Mouse (Mus musculus) frontal cortex, adult 2 months (tissue): Measurements from ENCODE around the gene Shld2. TPM values are rescaled to one million over a fixed set of nuclear protein-coding genes. Genes with fewer than 3 reads are reported as not detected.

Source experiments
- DNase-seq, 2 experiments: peaks; one replicate each; pipeline ENCODE4 v3.0.0; 2022; ENCODE audit warnings: low spot score in 1 of 2; ENCODE audit errors: extremely low spot score in 1 of 2
- polyA plus RNA-seq: library from polyadenylated mRNA; depleted of rRNA; stranded (reverse); fragments of >200 nt; gene quantifications from 2 replicates; pipeline ENCODE4 v1.2.3, GENCODE M21; 2012

Shld2 gene
- polyA plus RNA-seq, 1 experiment = 4.7 TPM

DNA sequence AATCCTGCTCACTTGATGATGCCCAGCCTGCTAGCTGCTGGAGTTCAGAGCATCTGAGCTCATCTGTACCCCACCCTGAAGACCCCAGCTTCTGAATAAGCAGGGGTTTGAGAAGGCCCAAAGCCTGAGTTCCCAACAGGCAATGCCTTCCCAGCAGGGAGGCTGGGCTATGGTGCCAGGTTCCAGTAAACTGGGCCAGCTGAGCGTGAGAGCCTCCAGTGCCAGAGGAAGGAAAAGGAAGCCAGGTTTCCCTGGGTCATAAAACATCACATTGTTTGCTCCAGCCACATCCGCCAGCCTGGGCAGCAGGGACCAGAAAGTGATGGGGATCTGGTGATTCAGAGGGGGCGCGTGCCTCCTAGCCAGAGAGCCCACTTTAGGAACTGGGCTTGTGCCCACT, 83.7 kb downstream of the Shld2 start:
- DNase-seq = peak in 1 of 2 experiments; percentile 17

DNA sequence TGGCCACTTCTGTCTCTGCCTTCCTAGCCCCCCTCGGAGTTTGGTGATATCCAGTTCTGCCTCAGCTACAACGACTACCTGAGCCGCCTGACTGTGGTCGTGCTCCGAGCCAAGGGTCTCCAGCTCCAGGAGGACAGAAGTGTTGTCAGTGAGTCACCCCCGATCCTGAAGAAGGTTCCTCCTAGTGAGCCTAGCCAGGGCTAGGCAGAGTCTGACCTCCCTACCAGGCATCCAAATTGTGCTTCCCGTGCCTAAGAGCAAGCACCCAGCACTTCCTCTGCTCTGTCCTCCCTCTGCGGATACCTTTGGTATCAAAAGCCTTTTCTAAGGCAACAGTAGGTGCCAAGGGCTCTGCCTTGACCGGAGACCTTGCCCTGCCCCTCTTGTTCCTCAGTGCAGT, 84.3 kb downstream of the Shld2 start:
- no peak for DNase-seq

DNA sequence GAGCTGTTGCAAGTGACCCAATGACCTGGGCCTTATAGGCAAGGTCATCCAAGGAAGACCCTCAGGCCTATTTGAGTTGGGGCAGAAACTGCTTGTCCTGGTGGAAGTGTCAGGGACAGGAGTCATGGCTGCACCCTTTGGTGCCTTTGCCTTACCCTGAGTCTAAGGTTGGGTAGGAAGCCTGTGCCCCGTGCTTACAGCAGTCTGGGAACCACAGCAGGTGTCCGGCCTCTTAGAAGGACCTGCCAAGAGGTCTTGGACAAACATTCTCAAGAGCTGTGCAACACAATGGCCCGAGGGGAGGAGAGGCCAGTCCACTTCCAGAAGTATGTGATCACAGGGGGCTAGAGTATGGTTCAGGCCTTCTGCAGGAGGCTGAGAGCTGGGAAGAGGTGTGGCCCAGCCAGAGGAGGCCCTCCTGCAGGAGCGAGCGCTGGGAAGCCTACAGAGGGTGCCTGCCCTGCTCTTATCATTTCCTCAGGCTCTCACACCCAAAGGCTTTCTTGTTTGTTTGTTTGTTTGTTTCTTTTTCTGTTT, 86.9 kb downstream of the Shld2 start:
- no peak for DNase-seq

DNA sequence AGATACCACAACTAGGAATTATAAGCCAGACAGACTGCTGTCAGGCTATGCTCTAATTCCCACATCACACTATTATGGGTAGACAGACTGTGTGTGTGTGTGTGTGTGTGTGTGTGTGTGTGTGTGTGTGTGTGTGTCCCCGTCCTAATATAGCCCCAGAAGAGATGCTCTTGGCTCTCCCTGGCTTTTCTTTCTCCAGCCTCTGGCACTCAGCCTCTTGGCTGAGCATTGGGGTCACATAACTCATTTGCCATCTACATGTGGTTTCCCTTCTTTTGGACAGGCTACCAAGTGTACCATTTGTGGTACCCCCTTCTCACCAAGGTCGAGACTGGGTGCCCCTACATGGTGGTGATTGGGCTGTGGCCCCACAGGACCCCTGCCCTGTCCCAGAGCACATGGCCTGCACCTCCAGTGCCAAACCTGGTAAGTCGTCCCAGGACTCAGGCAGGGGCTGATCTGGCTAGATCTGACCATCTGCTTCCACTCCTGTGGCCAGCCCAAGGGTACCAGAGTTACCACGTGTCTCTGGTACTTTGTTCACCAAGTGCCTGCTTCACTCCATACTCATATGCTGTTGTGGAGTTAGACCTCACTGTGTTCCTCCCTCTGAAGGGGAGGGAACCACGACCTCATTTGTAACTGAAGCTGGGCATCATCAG, 88.7 kb downstream of the Shld2 start:
- DNase-seq = no peak

DNA sequence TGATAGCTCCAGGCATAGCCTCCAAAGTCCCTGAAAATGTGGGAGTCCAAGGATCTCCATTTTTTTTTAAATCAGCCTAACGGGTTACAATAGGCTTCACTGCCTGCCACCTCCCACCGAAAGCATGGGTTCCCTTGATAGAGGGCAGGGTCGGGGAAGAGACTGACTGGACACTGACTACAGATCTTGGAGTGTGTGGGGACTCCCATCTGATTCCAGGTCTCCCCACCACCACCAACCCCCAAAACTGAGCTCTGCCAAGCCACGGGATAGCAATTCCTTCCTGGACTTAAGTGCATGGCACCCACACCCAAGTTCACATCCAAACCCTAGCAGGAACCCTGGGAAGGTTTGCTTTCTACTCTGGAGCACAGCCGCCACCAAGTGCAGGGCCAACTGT, 89.9 kb downstream of the Shld2 start:
- DNase-seq = no peak

DNA sequence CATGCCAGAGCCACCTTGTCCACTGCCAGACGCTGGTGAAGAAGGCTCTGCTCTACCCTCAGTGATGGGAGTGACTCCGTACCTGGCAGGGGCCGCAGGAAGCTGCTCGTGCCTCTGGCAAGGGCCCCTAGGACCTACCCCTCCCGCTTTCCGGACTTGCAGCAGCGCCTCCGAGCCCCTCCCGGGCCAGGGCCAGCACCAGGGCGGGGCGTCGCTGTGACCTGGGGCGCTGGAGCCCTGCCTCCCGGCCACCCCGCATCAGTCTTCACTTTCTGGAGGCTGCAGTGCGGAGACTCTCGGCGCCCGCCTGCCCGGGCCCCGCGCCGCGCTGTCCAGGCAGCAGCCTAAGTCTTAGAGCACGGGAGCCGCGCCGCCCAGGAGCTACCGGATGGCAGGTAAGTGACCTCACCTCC, 90.5 kb downstream of the Shld2 start:
- no peak for DNase-seq

DNA sequence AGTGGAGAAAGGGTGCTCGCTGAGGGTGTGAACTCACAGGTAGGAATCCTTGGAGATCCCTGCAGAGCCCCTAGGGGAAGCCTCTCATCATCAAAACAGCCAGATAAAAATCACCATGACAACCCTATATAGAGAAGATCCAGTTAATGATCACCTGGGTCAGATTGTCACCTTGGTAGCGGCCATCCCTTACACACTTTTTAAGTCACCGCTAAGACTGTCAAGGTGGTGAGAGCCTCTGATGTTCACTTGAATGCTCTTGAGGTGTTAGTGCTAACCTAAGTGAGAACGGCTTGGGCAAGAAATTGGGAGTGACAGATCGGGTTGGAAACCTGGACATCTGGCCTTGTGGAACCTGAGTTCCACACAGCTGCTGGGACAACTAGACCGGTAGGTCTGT, 91.0 kb downstream of the Shld2 start, which contains the start of gene Syt15:
Gene Syt15 (plus strand): TSS at position 301 of the 400 bp plus-strand sequence.
- no peak for DNase-seq

DNA sequence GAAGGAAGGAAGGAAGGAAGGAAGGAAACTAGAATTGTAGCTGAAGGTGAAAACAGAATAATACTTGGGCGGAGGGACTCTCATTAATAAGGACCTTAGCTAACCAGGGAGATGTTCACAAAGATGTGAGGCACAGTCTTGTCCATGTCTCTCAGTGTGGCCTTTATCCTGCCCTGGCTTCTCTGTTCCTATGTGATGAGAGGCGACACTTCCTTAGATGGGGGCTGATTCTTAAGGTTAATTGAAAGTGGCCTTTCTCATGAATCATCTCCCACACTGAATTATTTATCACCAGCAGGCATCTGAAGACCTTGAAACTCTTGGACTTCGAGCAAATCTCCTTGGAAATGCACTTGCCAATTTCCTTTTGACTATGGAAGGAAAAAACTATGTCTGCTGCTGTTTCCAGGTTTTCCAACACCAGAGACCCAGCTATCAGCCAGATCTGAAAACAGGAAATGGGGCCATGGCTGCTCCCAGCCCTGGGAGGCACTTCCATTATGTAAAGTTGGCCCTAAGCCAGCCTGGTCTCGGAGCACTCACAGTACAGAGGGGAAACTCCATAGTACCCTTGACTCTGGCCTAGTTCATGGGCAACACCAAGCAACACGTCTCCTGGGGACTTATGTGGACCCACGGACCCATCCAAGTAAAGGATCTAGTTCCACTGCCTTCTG, 94.7 kb downstream of the Shld2 start:
- no peak for DNase-seq

DNA sequence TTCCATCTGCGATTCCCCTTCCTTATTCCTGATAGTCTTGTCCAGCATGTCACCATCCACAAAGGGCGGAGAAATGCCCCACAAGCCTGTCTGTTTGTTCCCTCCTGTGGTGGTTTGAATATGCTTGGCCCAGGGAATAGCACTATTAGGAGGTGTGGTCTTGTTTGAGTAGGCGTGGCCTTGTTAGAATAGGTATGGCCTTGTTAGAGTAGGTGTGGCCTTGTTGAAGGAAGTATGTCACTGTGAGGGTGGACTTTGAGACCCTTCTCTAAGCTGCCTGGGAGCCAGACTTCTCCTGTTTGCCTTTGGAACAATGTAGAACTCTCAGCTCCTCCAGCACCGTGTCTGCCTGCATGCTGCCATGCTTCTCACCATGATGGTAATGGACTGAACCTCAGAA, 100.4 kb downstream of the Shld2 start:
- DNase-seq = no peak

DNA sequence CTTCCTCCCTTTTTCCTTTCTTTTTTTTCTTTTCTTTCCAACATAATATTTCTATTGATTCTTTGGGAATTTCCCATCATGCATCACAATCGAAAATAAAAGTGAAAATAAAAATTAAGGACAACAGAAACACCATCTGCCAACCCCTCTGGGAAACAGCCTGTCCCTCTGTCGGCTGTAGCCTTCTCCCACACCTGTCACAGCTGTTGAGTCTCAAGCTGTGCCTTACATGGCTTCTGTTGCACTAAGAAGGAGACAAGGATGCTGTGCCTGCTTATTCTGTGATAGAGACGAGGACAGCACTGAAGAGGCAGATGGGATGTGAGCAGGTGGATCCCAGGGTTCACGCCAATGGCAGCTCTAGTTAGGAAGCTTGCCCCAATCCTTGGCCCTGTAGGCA, 101.2 kb downstream of the Shld2 start:
- no peak for DNase-seq

DNA sequence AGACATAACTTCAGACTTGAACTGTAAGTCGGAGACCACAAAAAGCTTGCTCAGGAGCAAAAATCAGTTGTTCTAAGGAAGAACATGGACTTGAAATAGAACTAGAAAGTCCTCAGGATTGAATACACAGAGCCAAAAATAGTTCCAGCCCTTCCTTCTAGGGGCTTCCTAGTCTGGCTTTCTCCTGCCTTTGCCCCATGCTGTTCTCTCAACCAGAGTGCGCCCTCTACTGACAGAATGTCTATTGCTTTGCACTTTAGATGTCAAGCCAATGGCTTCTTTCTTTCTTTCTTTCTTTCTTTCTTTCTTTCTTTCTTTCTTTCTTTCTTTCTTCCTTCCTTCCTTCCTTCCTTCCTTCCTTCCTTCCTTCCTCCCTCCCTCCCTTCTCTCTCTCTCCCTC, 101.6 kb downstream of the Shld2 start:
- peak in 1 of 2 experiments; percentile 82 for DNase-seq

DNA sequence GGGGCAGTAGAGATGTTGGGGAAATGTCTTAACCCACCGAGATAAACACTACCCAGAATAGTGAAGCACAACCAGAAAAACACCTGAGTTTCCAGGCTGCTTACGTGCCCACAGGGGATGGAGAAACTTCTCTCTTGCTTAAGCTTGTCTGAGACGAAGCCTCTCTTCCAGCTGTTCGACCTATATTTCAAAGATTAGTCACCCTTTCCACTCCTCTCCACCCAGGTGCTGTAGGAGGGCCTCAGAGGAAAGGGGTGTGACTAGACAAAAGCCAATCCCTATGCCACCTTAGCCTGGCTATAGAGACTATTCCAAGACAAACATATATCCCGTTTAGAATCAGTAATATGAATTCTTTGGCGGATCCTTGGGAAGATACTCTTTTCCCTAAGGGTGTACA, 102.3 kb downstream of the Shld2 start:
- DNase-seq = no peak

DNA sequence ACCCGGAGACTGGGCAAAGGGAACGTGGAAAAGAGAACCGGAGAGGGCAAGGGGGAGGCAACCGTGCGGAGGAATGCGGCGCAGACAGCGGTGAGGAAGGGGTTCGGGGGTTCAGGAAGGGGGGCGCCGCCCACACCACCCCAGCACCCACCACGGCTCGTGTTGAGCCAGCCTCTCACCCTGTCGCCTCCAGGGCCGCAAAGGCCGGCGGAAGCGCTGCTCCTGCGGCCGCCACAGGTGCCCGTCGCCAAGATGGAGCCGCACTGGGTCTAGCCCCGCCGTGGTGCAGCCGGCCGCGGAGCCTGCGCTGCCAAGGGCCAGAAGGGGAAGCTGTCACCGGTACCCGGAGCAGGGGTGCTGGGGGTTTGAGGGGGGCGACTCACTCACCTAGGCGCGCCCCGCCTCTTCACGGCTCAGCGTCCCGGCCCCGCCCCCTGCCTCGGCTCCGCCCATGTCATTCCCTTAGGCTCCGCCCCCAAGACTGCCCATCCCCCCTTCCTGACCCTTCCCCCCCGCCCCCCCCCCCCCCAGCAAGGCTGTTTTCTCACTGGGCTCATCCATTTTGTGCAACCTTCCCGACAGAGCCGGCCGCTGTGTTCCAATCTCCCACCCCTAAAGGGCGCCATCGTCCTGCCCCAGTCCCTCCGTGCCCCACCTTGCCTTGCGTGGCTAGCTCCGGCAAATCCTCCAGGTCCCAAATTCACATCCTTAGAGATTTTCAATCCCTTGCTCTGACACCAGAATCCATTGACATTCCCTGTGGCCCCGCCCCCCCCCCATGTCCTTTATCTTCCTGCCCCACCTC, 108.9 kb downstream of the Shld2 start, which contains the start of gene Gprin2:
Gene Gprin2 (minus strand): TSS at position 423 of the 805 bp plus-strand sequence.
- no peak for DNase-seq

DNA sequence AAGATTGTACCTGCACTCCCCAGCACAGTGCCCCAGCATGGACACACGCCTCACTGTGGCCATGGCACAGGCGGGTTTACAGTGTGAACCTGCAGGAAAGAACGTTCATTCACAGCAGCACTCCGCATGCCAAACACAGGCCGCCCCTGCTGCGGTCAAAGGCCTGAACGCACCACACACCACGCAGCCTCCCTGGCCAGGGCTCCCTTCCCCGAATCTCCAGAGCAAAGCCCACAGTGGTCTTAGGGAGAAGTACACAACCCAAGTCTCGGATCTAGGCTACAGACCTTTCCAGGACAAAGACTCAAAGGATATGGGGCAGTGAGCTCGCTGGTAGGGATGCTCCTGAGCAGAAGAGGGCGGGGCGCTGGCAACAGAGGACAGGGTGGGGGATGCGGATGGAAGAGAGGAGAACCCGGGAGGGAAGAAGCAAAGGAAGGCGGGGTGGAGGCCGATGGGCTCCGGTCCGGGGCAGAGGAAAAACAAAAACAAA, 109.5 kb downstream of the Shld2 start:
- no peak for DNase-seq

DNA sequence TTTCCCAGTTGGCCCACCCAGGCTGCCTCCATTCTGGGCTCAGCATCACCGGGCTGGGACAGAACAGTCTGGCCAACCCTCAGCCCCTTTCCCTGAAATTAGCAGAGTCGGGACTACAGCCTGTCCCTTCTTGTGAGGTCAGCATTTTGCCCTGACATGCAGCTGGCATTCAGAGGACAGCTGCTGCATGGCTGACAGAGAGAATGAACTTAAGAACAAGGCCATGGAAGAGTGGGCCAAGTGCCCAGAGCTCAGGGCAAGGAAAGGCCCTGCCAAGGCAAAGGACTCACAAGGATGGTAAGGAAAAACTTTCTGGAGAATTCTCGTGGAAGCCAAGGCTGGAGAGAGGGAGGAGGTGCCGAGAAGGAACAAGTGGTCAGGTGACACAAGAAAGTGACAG, 113.6 kb downstream of the Shld2 start:
- DNase-seq = no peak

DNA sequence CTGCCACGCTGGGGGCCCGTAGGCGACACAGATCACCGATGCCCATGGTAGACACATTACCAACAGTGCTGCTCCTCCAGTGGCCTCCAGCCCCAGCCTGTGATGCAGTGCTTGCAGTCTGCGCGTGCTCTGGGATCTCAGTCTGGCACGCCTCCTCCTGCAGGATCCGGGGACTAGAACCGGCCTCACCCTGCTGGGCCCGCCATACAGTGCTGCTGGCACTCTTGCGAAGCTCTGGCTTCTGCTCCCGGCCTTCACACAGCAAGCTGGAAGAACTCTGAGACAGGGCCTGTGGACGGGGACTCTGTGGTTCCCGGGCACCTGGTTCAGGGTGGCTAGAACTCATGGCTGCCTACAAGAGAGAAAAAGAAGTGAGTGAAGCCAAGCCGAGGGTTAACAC, 114.8 kb downstream of the Shld2 start:
- no peak for DNase-seq

DNA sequence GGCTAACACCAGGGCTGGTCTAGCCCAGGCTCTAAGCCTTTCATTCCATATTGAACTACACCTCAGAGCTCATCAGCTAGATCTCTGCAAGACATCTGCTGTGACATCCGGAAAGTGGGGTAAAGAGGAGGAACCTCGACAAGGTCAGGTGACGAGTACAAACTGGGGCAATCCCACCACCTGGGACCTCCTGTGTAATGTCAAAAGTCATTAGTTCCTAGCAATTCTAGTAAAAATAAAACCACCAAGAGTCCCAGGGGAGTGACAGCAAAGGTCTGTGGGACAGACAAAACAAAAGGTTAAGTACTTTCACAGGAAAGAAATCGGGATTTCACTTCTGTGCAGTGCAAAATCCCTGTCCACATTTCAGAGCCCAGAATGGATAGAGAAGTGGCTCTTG, 116.4 kb downstream of the Shld2 start:
- DNase-seq = no peak

DNA sequence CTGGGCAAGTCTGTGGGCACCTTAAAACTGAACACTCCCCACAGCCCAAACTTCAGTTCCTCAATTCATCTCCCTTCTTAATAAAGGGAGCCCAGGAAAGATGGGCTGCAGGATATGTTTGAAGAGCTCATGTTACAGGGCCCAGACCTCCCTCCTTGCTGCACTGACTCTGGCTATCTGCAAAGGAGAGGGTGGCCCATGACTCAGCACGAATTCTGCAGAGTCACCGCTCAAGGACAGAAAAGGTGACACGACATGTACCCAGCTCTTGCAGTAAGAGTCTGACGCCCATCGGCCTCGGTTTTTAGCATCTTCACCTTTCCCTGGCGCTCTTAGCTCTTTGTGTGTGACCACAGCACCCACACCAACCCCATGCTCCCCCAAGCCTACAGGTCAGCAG, 119.9 kb downstream of the Shld2 start:
- DNase-seq = no peak

DNA sequence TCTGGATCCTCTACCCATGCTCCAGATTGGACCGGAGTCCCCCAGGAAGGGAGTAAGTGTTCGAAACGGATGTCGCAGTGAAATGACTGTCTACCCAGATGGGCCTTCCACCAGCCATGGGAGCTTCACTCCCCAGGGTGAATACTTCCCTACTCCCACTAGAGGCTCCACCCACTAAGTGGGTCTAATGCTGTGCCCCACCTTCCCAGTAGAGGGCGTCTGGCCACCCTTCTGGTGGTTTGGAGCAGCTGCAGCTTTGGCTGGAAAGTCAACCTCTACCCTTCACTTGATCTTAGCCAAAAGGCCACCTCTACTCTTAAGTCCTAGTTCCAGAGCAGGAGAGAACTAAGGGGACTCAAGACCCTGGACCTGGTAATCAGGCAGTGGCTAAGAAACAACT, 121.7 kb downstream of the Shld2 start:
- peak in 1 of 2 experiments; percentile 35 for DNase-seq
